Mouse (Mus musculus) ES-E14 (cell line): ENCODE data around the gene Plpp3.

Experiments used
- CHD2 ChIP-seq: IDR thresholded peaks from 2 replicates; pipeline ENCODE4 v1.6.1; 2014; ENCODE audit warnings: mild to moderate bottlenecking, low read depth, low read length, inconsistent platforms
- HCFC1 ChIP-seq: IDR thresholded peaks from 2 replicates; pipeline ENCODE4 v1.6.1; 2012; ENCODE audit warnings: low read length, inconsistent platforms, borderline replicate concordance; ENCODE audit not compliant: insufficient read depth
- MAFK ChIP-seq: IDR thresholded peaks from 2 replicates; pipeline ENCODE4 v1.6.1; 2014; ENCODE audit warnings: mild to moderate bottlenecking, low read depth, low read length, inconsistent platforms; ENCODE audit not compliant: insufficient read depth
- ZC3H11A ChIP-seq: IDR thresholded peaks from 2 replicates; pipeline ENCODE4 v1.6.1; 2012; ENCODE audit warnings: low read depth, mild to moderate bottlenecking, inconsistent platforms, low read length, borderline replicate concordance
- ZNF384 ChIP-seq: IDR thresholded peaks from 2 replicates; pipeline ENCODE4 v1.6.1; 2012; ENCODE audit warnings: low read depth, low read length, inconsistent platforms

- TF ChIP-seq ZC3H11A (no peak), MAFK (no peak), HCFC1 (no peak), CHD2 (no peak), ZNF384 (no peak)
These were observed 121.6 kb downstream of the Plpp3 start for GRCm38 (mm10) chr4:105278571-105279410.
